Mouse (Mus musculus): ENCODE results near the gene Olfr576. TPM values are rescaled to one million over a fixed set of nuclear protein-coding genes. Genes with fewer than 3 reads are reported as not detected.

The Olfr576 gene
- polyA plus RNA-seq, 1 experiment from 2014 or later: not detected

GRCm38 (mm10) chr7:102974399-102974798 is 11.9 kb downstream of the Olfr576 start:
- no peak for DNase-seq (ENCODE audit: low spot score)
- Histone ChIP-seq H3K27ac (replicated peaks) (no peak overlapping the region), H3K36me3 (no peaks in the 10 kb centered on the region), H3K27me3 (ENCODE audit: low read depth, poor library complexity, severe bottlenecking) (no peaks in the 10 kb centered on the region), H3K4me3 (no peak overlapping the region), H3K4me1 (no peaks in the 10 kb centered on the region), H3K9me3 (replicated peaks) (no peaks in the 10 kb centered on the region)
- WGBS: 69% methylated on average over 1 of the region's 1 CpGs

- no peaks in the 10 kb centered on the region for H3K4me1 ChIP-seq
- no peaks in the 10 kb centered on the region for H3K9me3 ChIP-seq (replicated peaks)
- no peaks in the 10 kb centered on the region for H3K36me3 ChIP-seq
- no peaks in the 10 kb centered on the region for H3K27me3 ChIP-seq (ENCODE audit: low read depth, poor library complexity, severe bottlenecking)
- no peak within 1 kb of the TSS for H3K27ac ChIP-seq (replicated peaks)
- no peak within 1 kb of the TSS for H3K4me3 ChIP-seq
- no peak for DNase-seq (ENCODE audit: low spot score)
- WGBS: 89% methylated on average over 2 of the region's 2 CpGs
These were observed 13.4 kb downstream of the Olfr576 start, which contains the start of gene Olfr577 for GRCm38 (mm10) chr7:102975843-102976242. Gene Olfr577, minus strand, starts transcription at chr7:102975943.

GRCm38 (mm10) chr7:102989224-102989623 is 26.8 kb downstream of the Olfr576 start, which contains the start of gene Olfr578:
Gene Olfr578, minus strand, starts transcription at chr7:102989324.
- DNase-seq (ENCODE audit: low spot score): no peak
- H3K27me3 ChIP-seq (ENCODE audit: low read depth, poor library complexity, severe bottlenecking): no peaks in the 10 kb centered on the region
- no peaks in the 10 kb centered on the region for H3K4me1 ChIP-seq
- WGBS: 84% methylated on average over 3 of the region's 3 CpGs
- H3K36me3 ChIP-seq: no peaks in the 10 kb centered on the region
- H3K27ac ChIP-seq (replicated peaks): no peak within 1 kb of the TSS
- no peak within 1 kb of the TSS for H3K4me3 ChIP-seq
- H3K9me3 ChIP-seq (replicated peaks): no peaks in the 10 kb centered on the region

Other genes starting within 250 kb of the Olfr576 start
- gene Olfr33, start 243.6 kb upstream of the Olfr576 start, polyA plus RNA-seq (2016; fragmentation: Nextera tagmentation; extraction: Ambion mirVana): not detected in 2 replicates
- not detected in 2 replicates for gene Olfr559, start 235.2 kb upstream of the Olfr576 start, polyA plus RNA-seq (2016; fragmentation: Nextera tagmentation; extraction: Ambion mirVana)
- not detected in 2 replicates for gene Olfr560, start 203.3 kb upstream of the Olfr576 start, polyA plus RNA-seq (2016; fragmentation: Nextera tagmentation; extraction: Ambion mirVana)
- gene Olfr78, start 203.2 kb upstream of the Olfr576 start, polyA plus RNA-seq (2016; fragmentation: Nextera tagmentation; extraction: Ambion mirVana): not detected in 2 replicates
- not detected in 2 replicates for gene Olfr561, start 191.4 kb upstream of the Olfr576 start, polyA plus RNA-seq (2016; fragmentation: Nextera tagmentation; extraction: Ambion mirVana)
- gene Olfr564, start 159.2 kb upstream of the Olfr576 start, polyA plus RNA-seq (2016; fragmentation: Nextera tagmentation; extraction: Ambion mirVana): not detected in 2 replicates
- gene Olfr566, start 103.9 kb upstream of the Olfr576 start, polyA plus RNA-seq (2016; fragmentation: Nextera tagmentation; extraction: Ambion mirVana): not detected in 2 replicates
- gene Olfr568, start 85.5 kb upstream of the Olfr576 start, polyA plus RNA-seq (2016; fragmentation: Nextera tagmentation; extraction: Ambion mirVana): not detected in 2 replicates
- not detected in 2 replicates for gene Olfr569, start 71.8 kb upstream of the Olfr576 start, polyA plus RNA-seq (2016; fragmentation: Nextera tagmentation; extraction: Ambion mirVana)
- gene Olfr570, start 68.1 kb upstream of the Olfr576 start, polyA plus RNA-seq (2016; fragmentation: Nextera tagmentation; extraction: Ambion mirVana): not detected in 2 replicates
- gene Olfr571, start 45.1 kb upstream of the Olfr576 start, polyA plus RNA-seq (2016; fragmentation: Nextera tagmentation; extraction: Ambion mirVana): not detected in 2 replicates
- not detected in 2 replicates for gene Olfr572, start 38.3 kb upstream of the Olfr576 start, polyA plus RNA-seq (2016; fragmentation: Nextera tagmentation; extraction: Ambion mirVana)
- gene Olfr573-ps1, start 20.1 kb upstream of the Olfr576 start, polyA plus RNA-seq (2016; fragmentation: Nextera tagmentation; extraction: Ambion mirVana): not detected in 2 replicates
- not detected in 2 replicates for gene Olfr574, start 14.2 kb upstream of the Olfr576 start, polyA plus RNA-seq (2016; fragmentation: Nextera tagmentation; extraction: Ambion mirVana)
- not detected in 2 replicates for gene Olfr575, start 3.9 kb upstream of the Olfr576 start, polyA plus RNA-seq (2016; fragmentation: Nextera tagmentation; extraction: Ambion mirVana)
- gene Olfr577, start 13.3 kb downstream of the Olfr576 start, polyA plus RNA-seq (2016; fragmentation: Nextera tagmentation; extraction: Ambion mirVana): not detected in 2 replicates
- not detected in 2 replicates for gene Olfr578, start 26.7 kb downstream of the Olfr576 start, polyA plus RNA-seq (2016; fragmentation: Nextera tagmentation; extraction: Ambion mirVana)
- gene Olfr582, start 75.4 kb downstream of the Olfr576 start, polyA plus RNA-seq (2016; fragmentation: Nextera tagmentation; extraction: Ambion mirVana): not detected in 2 replicates
- gene Olfr583, start 88.6 kb downstream of the Olfr576 start, polyA plus RNA-seq (2016; fragmentation: Nextera tagmentation; extraction: Ambion mirVana): not detected in 2 replicates
- not detected in 2 replicates for gene Olfr584, start 119.2 kb downstream of the Olfr576 start, polyA plus RNA-seq (2016; fragmentation: Nextera tagmentation; extraction: Ambion mirVana)
- not detected in 2 replicates for gene Olfr585, start 135.1 kb downstream of the Olfr576 start, polyA plus RNA-seq (2016; fragmentation: Nextera tagmentation; extraction: Ambion mirVana)
- gene Olfr586, start 163.0 kb downstream of the Olfr576 start, polyA plus RNA-seq (2016; fragmentation: Nextera tagmentation; extraction: Ambion mirVana): not detected in 2 replicates
- gene Olfr588-ps1, start 178.2 kb downstream of the Olfr576 start, polyA plus RNA-seq (2016; fragmentation: Nextera tagmentation; extraction: Ambion mirVana): not detected in 2 replicates
- not detected in 2 replicates for gene Olfr589, start 193.7 kb downstream of the Olfr576 start, polyA plus RNA-seq (2016; fragmentation: Nextera tagmentation; extraction: Ambion mirVana)
- not detected in 2 replicates for gene Olfr591, start 215.7 kb downstream of the Olfr576 start, polyA plus RNA-seq (2016; fragmentation: Nextera tagmentation; extraction: Ambion mirVana)
- not detected in 2 replicates for gene Olfr592, start 222.1 kb downstream of the Olfr576 start, polyA plus RNA-seq (2016; fragmentation: Nextera tagmentation; extraction: Ambion mirVana)
- not detected in 2 replicates for gene Olfr593, start 249.2 kb downstream of the Olfr576 start, polyA plus RNA-seq (2016; fragmentation: Nextera tagmentation; extraction: Ambion mirVana)

Data from midbrain, embryonic 10.5 days (tissue).